Mouse (Mus musculus): ENCODE measurements around the gene S100z. TPM values are rescaled to one million over a fixed set of nuclear protein-coding genes. Genes with fewer than 3 reads are reported as not detected.

The S100z gene
- polyA plus RNA-seq, 1 experiment = not detected

GRCm38 (mm10) chr13:95470970-95471369, 7.6 kb downstream of the S100z start:
- Histone ChIP-seq H3K27me3 (ENCODE audit: control insufficient read depth) (no peaks in the 10 kb centered on the region; the same call in 1 of the 2 replicates), H3K4me3 (replicated peaks) (no peak overlapping the region), H3K4me1 (ENCODE audit: control insufficient read depth) (peaks cover 22% of the 10 kb centered on the region), H3K36me3 (ENCODE audit: control insufficient read depth) (no peaks in the 10 kb centered on the region), H3K9me3 (ENCODE audit: control insufficient read depth, low read length) (no peaks in the 10 kb centered on the region)
- TF ChIP-seq TAL1 (IDR thresholded peaks at IDR 0.05; ENCODE audit: low read length) (no peak), GATA1 (IDR thresholded peaks at IDR 0.05; ENCODE audit: low read length) (no peak)

- Histone ChIP-seq H3K4me3 (replicated peaks) (no peak overlapping the region), H3K9me3 (ENCODE audit: control insufficient read depth, low read length) (no peaks in the 10 kb centered on the region), H3K4me1 (ENCODE audit: control insufficient read depth) (no peaks in the 10 kb centered on the region), H3K36me3 (ENCODE audit: control insufficient read depth) (no peaks in the 10 kb centered on the region), H3K27me3 (ENCODE audit: control insufficient read depth) (no peaks in the 10 kb centered on the region)
- no peak for TF ChIP-seq GATA1 (IDR thresholded peaks at IDR 0.05; ENCODE audit: low read length)
- no peak for TF ChIP-seq TAL1 (IDR thresholded peaks at IDR 0.05; ENCODE audit: low read length)
Observed at GRCm38 (mm10) chr13:95451529-95451928, 27.0 kb downstream of the S100z start.

GRCm38 (mm10) chr13:95450636-95451210, 27.8 kb downstream of the S100z start:
- no peaks in the 10 kb centered on the region for H3K4me1 ChIP-seq (ENCODE audit: control insufficient read depth)
- no peak overlapping the region for H3K4me3 ChIP-seq (replicated peaks)
- H3K36me3 ChIP-seq (ENCODE audit: control insufficient read depth) = no peaks in the 10 kb centered on the region
- H3K9me3 ChIP-seq (ENCODE audit: control insufficient read depth, low read length) = no peaks in the 10 kb centered on the region
- H3K27me3 ChIP-seq (ENCODE audit: control insufficient read depth) = peaks cover 4% of the 10 kb centered on the region; the same call in 1 of the 2 replicates
- TF ChIP-seq GATA1 (IDR thresholded peaks at IDR 0.05; ENCODE audit: low read length) (no peak), TAL1 (IDR thresholded peaks at IDR 0.05; ENCODE audit: low read length) (no peak)

GRCm38 (mm10) chr13:95449730-95450129, 28.8 kb downstream of the S100z start:
- no peak overlapping the region for H3K4me3 ChIP-seq (replicated peaks)
- no peak for TF ChIP-seq GATA1 (IDR thresholded peaks at IDR 0.05; ENCODE audit: low read length)
- TF ChIP-seq TAL1 (IDR thresholded peaks at IDR 0.05; ENCODE audit: low read length) = no peak
- H3K9me3 ChIP-seq (ENCODE audit: control insufficient read depth, low read length) = no peaks in the 10 kb centered on the region
- H3K4me1 ChIP-seq (ENCODE audit: control insufficient read depth) = no peaks in the 10 kb centered on the region
- no peaks in the 10 kb centered on the region for H3K36me3 ChIP-seq (ENCODE audit: control insufficient read depth)
- H3K27me3 ChIP-seq (ENCODE audit: control insufficient read depth) = peaks cover 12% of the 10 kb centered on the region

GRCm38 (mm10) chr13:95444824-95445223, 33.7 kb downstream of the S100z start, which contains the start of gene Crhbp:
Crhbp (minus strand) TSS chr13:95444924.
- Histone ChIP-seq H3K36me3 (ENCODE audit: control insufficient read depth) (no peaks in the 10 kb centered on the region), H3K4me3 (replicated peaks) (no peak within 1 kb of the TSS), H3K4me1 (ENCODE audit: control insufficient read depth) (no peaks in the 10 kb centered on the region), H3K9me3 (ENCODE audit: control insufficient read depth, low read length) (no peaks in the 10 kb centered on the region), H3K27me3 (ENCODE audit: control insufficient read depth) (peaks cover 41% of the 10 kb centered on the region)
- no peak for TF ChIP-seq TAL1 (IDR thresholded peaks at IDR 0.05; ENCODE audit: low read length)
- no peak for TF ChIP-seq GATA1 (IDR thresholded peaks at IDR 0.05; ENCODE audit: low read length)

GRCm38 (mm10) chr13:95444291-95444690, 34.2 kb downstream of the S100z start:
- Histone ChIP-seq H3K9me3 (ENCODE audit: control insufficient read depth, low read length) (no peaks in the 10 kb centered on the region), H3K27me3 (ENCODE audit: control insufficient read depth) (peaks cover 41% of the 10 kb centered on the region), H3K4me1 (ENCODE audit: control insufficient read depth) (no peaks in the 10 kb centered on the region), H3K36me3 (ENCODE audit: control insufficient read depth) (no peaks in the 10 kb centered on the region), H3K4me3 (replicated peaks) (no peak overlapping the region)
- no peak for TF ChIP-seq TAL1 (IDR thresholded peaks at IDR 0.05; ENCODE audit: low read length)
- no peak for TF ChIP-seq GATA1 (IDR thresholded peaks at IDR 0.05; ENCODE audit: low read length)

- no peaks in the 10 kb centered on the region for H3K9me3 ChIP-seq (ENCODE audit: control insufficient read depth, low read length)
- no peak overlapping the region for H3K4me3 ChIP-seq (replicated peaks)
- H3K4me1 ChIP-seq (ENCODE audit: control insufficient read depth) = no peaks in the 10 kb centered on the region
- H3K27me3 ChIP-seq (ENCODE audit: control insufficient read depth) = peaks cover 41% of the 10 kb centered on the region
- TF ChIP-seq GATA1 (IDR thresholded peaks at IDR 0.05; ENCODE audit: low read length) (no peak), TAL1 (IDR thresholded peaks at IDR 0.05; ENCODE audit: low read length) (no peak)
- H3K36me3 ChIP-seq (ENCODE audit: control insufficient read depth) = no peaks in the 10 kb centered on the region
Observed at GRCm38 (mm10) chr13:95443376-95444233, 34.9 kb downstream of the S100z start.

GRCm38 (mm10) chr13:95442901-95443300, 35.6 kb downstream of the S100z start:
- Histone ChIP-seq H3K9me3 (ENCODE audit: control insufficient read depth, low read length) (no peaks in the 10 kb centered on the region), H3K4me1 (ENCODE audit: control insufficient read depth) (no peaks in the 10 kb centered on the region), H3K4me3 (replicated peaks) (no peak overlapping the region), H3K36me3 (ENCODE audit: control insufficient read depth) (no peaks in the 10 kb centered on the region), H3K27me3 (ENCODE audit: control insufficient read depth) (peaks cover 41% of the 10 kb centered on the region)
- TF ChIP-seq GATA1 (IDR thresholded peaks at IDR 0.05; ENCODE audit: low read length) = no peak

GRCm38 (mm10) chr13:95439569-95439968, 39.0 kb downstream of the S100z start:
- Histone ChIP-seq H3K9me3 (ENCODE audit: control insufficient read depth, low read length) (no peaks in the 10 kb centered on the region), H3K27me3 (ENCODE audit: control insufficient read depth) (peaks cover 28% of the 10 kb centered on the region), H3K4me3 (replicated peaks) (no peak overlapping the region), H3K36me3 (ENCODE audit: control insufficient read depth) (no peaks in the 10 kb centered on the region), H3K4me1 (ENCODE audit: control insufficient read depth) (no peaks in the 10 kb centered on the region)
- TF ChIP-seq GATA1 (IDR thresholded peaks at IDR 0.05; ENCODE audit: low read length) = no peak
